Mouse (Mus musculus) ES-E14 (cell line): ENCODE measurements around the gene Taf4.

Experiments
- MAFK ChIP-seq: IDR thresholded peaks from 2 replicates; pipeline ENCODE4 v1.6.1; 2014; ENCODE audit warnings: mild to moderate bottlenecking, low read depth, low read length, inconsistent platforms; ENCODE audit not compliant: insufficient read depth
- ZC3H11A ChIP-seq: IDR thresholded peaks from 2 replicates; pipeline ENCODE4 v1.6.1; 2012; ENCODE audit warnings: low read depth, mild to moderate bottlenecking, inconsistent platforms, low read length, borderline replicate concordance

DNA sequence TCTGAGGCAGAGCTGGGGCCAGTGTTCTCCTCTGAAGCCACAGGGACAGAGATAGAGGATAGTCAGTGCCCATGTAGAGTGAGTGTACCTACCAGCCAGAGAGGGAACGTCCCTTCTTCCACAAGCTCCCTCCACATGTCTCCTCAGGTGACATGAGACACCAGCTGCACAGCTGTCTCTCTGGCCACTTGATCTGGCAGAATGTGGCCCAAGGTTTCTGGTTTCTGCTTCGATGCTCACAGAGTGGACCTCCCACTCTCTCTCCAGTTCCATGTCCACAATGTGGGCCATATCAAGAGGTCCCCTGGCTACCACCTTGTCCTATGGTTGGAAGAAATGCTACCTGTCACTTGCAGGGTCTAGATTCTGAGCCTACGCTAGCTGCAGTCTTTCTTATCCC lies 85.4 kb downstream of the Taf4 start:
- TF ChIP-seq MAFK (no peak), ZC3H11A (no peak)
